Mouse (Mus musculus): ENCODE data around the gene Olfr1224-ps1.

- TF ChIP-seq CTCF (IDR thresholded peaks at IDR 0.05; ENCODE audit: low read depth) = no peak
- no peak for TF ChIP-seq EP300 (optimal IDR thresholded peaks at IDR 0.05)
These were observed 46.7 kb downstream of the Olfr1224-ps1 start, which contains the start of gene Olfr1221 for GRCm38 (mm10) chr2:89117183-89117582.
